Mouse (Mus musculus) G1E (cell line): ENCODE data around the gene Cenpa.

Experiments
- CTCF ChIP-seq: IDR thresholded peaks from 2 replicates; pipeline ENCODE4 v1.5.1; 2012; ENCODE audit warnings: low read depth, low read length, inconsistent platforms, mixed read lengths
- GATA1 ChIP-seq: IDR thresholded peaks from 2 replicates; pipeline ENCODE4 v1.6.1; 2012; ENCODE audit warnings: borderline replicate concordance, low read length, inconsistent platforms, mixed read lengths
- TAL1 ChIP-seq: conservative IDR thresholded peaks from 2 replicates; pipeline ENCODE4 v1.6.1; 2012; ENCODE audit warnings: low read depth, low read length, inconsistent platforms, mixed read lengths

DNA sequence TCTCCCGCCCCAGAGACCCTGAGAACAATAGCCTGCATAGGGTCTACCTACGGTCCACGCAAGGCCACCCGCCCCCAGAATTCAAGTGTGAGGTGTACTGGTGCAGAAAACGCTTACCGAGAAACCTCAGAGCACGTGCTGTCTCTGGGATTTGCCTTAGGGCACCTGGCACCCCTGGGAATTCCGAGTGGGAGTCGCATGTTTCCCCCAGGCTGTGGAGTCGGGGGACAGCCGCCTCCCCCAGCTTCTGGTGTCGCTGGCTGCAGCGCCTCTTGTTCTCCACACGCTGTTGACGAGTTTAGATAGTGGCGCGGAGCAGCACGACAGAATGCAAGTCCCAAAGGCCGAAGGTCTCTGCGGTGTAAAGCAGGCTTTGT, 46.7 kb downstream of the Cenpa start:
- TF ChIP-seq CTCF (no peak), TAL1 (no peak), GATA1 (no peak)
